Mouse (Mus musculus): Measurements from ENCODE around the gene Tor1a.
"Not testable (repeated sequence)": the region's sequence is repeated elsewhere in the genome, so short reads cannot be mapped to it uniquely, and the experiment has no call there.

Tor1a gene

GRCm38 (mm10) chr2:30927844-30928628, 39.7 kb downstream of the Tor1a start:
- in situ Hi-C loops (cut with MboI; ENCODE audit: low pct_unique_long_range_greater_than_20kb in 1 of 2, low sequenced_read_pairs in 2 of 2, unreplicated experiment in 1 of 2), result no loop called here

- in situ Hi-C loops (cut with MboI; ENCODE audit: low pct_unique_long_range_greater_than_20kb in 1 of 2, low sequenced_read_pairs in 2 of 2, unreplicated experiment in 1 of 2), result no loop called here
Measured at GRCm38 (mm10) chr2:30927151-30927781, 40.5 kb downstream of the Tor1a start.

- in situ Hi-C loops (cut with MboI; ENCODE audit: low pct_unique_long_range_greater_than_20kb in 1 of 2, low sequenced_read_pairs in 2 of 2, unreplicated experiment in 1 of 2), result no loop called here
Measured at GRCm38 (mm10) chr2:30926381-30926780, 41.4 kb downstream of the Tor1a start.

- in situ Hi-C loops (cut with MboI; ENCODE audit: low pct_unique_long_range_greater_than_20kb in 1 of 2, low sequenced_read_pairs in 2 of 2, unreplicated experiment in 1 of 2), result no loop called here
Measured at GRCm38 (mm10) chr2:30925181-30925580, 42.6 kb downstream of the Tor1a start.

- in situ Hi-C loops (cut with MboI; ENCODE audit: low pct_unique_long_range_greater_than_20kb in 1 of 2, low sequenced_read_pairs in 2 of 2, unreplicated experiment in 1 of 2), result no loop called here
Measured at GRCm38 (mm10) chr2:30923099-30923498, 44.6 kb downstream of the Tor1a start.

GRCm38 (mm10) chr2:30920216-30920615, 47.5 kb downstream of the Tor1a start:
- in situ Hi-C loops (cut with MboI; ENCODE audit: low pct_unique_long_range_greater_than_20kb in 1 of 2, low sequenced_read_pairs in 2 of 2, unreplicated experiment in 1 of 2), result no loop called here

- in situ Hi-C loops (cut with MboI; ENCODE audit: low pct_unique_long_range_greater_than_20kb in 1 of 2, low sequenced_read_pairs in 2 of 2, unreplicated experiment in 1 of 2), result no loop called here
Measured at GRCm38 (mm10) chr2:30918780-30919329, 48.9 kb downstream of the Tor1a start.

GRCm38 (mm10) chr2:30918126-30918525, 49.6 kb downstream of the Tor1a start:
- in situ Hi-C loops (cut with MboI; ENCODE audit: low pct_unique_long_range_greater_than_20kb in 1 of 2, low sequenced_read_pairs in 2 of 2, unreplicated experiment in 1 of 2), result no loop called here

- in situ Hi-C loops (cut with MboI; ENCODE audit: low pct_unique_long_range_greater_than_20kb in 1 of 2, low sequenced_read_pairs in 2 of 2, unreplicated experiment in 1 of 2), result no loop called here
Measured at GRCm38 (mm10) chr2:30917649-30918048, 50.1 kb downstream of the Tor1a start.

GRCm38 (mm10) chr2:30915933-30916332, 51.8 kb downstream of the Tor1a start:
- in situ Hi-C loops (cut with MboI; ENCODE audit: low pct_unique_long_range_greater_than_20kb in 1 of 2, low sequenced_read_pairs in 2 of 2, unreplicated experiment in 1 of 2), result not testable (repeated sequence)

GRCm38 (mm10) chr2:30915376-30915775, 52.4 kb downstream of the Tor1a start:
- in situ Hi-C loops (cut with MboI; ENCODE audit: low pct_unique_long_range_greater_than_20kb in 1 of 2, low sequenced_read_pairs in 2 of 2, unreplicated experiment in 1 of 2), result no loop called here

GRCm38 (mm10) chr2:30914836-30915235, 52.9 kb downstream of the Tor1a start:
- in situ Hi-C loops (cut with MboI; ENCODE audit: low pct_unique_long_range_greater_than_20kb in 1 of 2, low sequenced_read_pairs in 2 of 2, unreplicated experiment in 1 of 2), result no loop called here

- in situ Hi-C loops (cut with MboI; ENCODE audit: low pct_unique_long_range_greater_than_20kb in 1 of 2, low sequenced_read_pairs in 2 of 2, unreplicated experiment in 1 of 2), result no loop called here
Measured at GRCm38 (mm10) chr2:30913022-30913421, 54.7 kb downstream of the Tor1a start.

- in situ Hi-C loops (cut with MboI; ENCODE audit: low pct_unique_long_range_greater_than_20kb in 1 of 2, low sequenced_read_pairs in 2 of 2, unreplicated experiment in 1 of 2), result no loop called here
Measured at GRCm38 (mm10) chr2:30912291-30912773, 55.4 kb downstream of the Tor1a start.
